Mouse (Mus musculus) hematopoietic stem cell, adult 5-6 weeks (primary cell): ENCODE measurements around the gene Zfp976. TPM values are rescaled to one million over a fixed set of nuclear protein-coding genes. Genes with fewer than 3 reads are reported as not detected.
"Not testable (repeated sequence)": the region's sequence is repeated elsewhere in the genome, so short reads cannot be mapped to it uniquely, and the experiment has no call there.

Source experiments
- ATAC-seq, 2 experiments: fragments of 125-278 bp in 1 of 2; replicated peaks in 1 of 2; 2 replicates each; pipeline ENCODE4 v1.8.0; 2016 to 2017; ENCODE audit warnings: inconsistent platforms in 2 of 2, mild to moderate bottlenecking in 2 of 2, moderate number of reproducible peaks in 2 of 2, low read depth in 1 of 2, moderate TSS enrichment in 1 of 2; ENCODE audit not compliant: low FRiP score in 2 of 2, poor library complexity in 2 of 2, severe bottlenecking in 2 of 2, insufficient read depth in 1 of 2, low TSS enrichment in 1 of 2
- total RNA-seq: library from RNA; stranded (forward); fragments of 172-1452, 232-1000 nt; gene quantifications from 2 replicates; pipeline ENCODE4 v1.2.3, GENCODE M21; 2017

Zfp976 gene
- 11.6 and 13.9 TPM in 2 replicates for total RNA-seq

- ATAC-seq: peak; percentile 99 to 100
Measured at GRCm38 (mm10) chr7:42642152-42643115, at the start of gene Zfp976. Gene Zfp976 (minus strand): TSS chr7:42642588.

- ATAC-seq: not testable (repeated sequence)
Measured at GRCm38 (mm10) chr7:42680081-42680480, 37.7 kb upstream of the Zfp976 start.

GRCm38 (mm10) chr7:42679646-42680045 lies 37.3 kb upstream of the Zfp976 start:
- not testable (repeated sequence) for ATAC-seq

GRCm38 (mm10) chr7:42660140-42660539 lies 17.8 kb upstream of the Zfp976 start:
- ATAC-seq: not testable (repeated sequence)

GRCm38 (mm10) chr7:42655211-42655610 lies 12.8 kb upstream of the Zfp976 start:
- ATAC-seq: not testable (repeated sequence)

GRCm38 (mm10) chr7:42643120-42643620 lies 782 bp upstream of the Zfp976 start:
- not testable (repeated sequence) for ATAC-seq

GRCm38 (mm10) chr7:42631031-42631430 lies 11.4 kb downstream of the Zfp976 start:
- not testable (repeated sequence) for ATAC-seq

- not testable (repeated sequence) for ATAC-seq
Measured at GRCm38 (mm10) chr7:42595666-42596065, 46.7 kb downstream of the Zfp976 start.

GRCm38 (mm10) chr7:42592413-42592812 lies 50.0 kb downstream of the Zfp976 start, which contains the start of gene Zfp977:
Gene Zfp977 (minus strand): TSS chr7:42592547.
- not testable (repeated sequence) for ATAC-seq

GRCm38 (mm10) chr7:42591311-42591710 lies 51.1 kb downstream of the Zfp976 start:
- ATAC-seq: not testable (repeated sequence)

- ATAC-seq: no peak
Measured at GRCm38 (mm10) chr7:42578488-42578887, 63.9 kb downstream of the Zfp976 start, which contains the start of gene Gm21028. Gene Gm21028 (minus strand): TSS chr7:42578588.

Other genes with a start within 250 kb of the Zfp976 start
- gene 4933421I07Rik, start 194.5 kb downstream of the Zfp976 start, total RNA-seq: not detected in 2 replicates
- 58.7 and 67.5 TPM in 2 replicates for gene Zfp141, start 136.8 kb downstream of the Zfp976 start, total RNA-seq
- not detected in 2 replicates for gene Gm21028, start 64.0 kb downstream of the Zfp976 start, total RNA-seq
- 0.50 and 1.2 TPM in 2 replicates for gene Zfp977, start 50.0 kb downstream of the Zfp976 start, total RNA-seq
- 11.4 and 14.6 TPM in 2 replicates for gene Zfp975, start 50.2 kb upstream of the Zfp976 start, total RNA-seq
- not detected in 2 replicates for gene Gm17067, start 84.4 kb upstream of the Zfp976 start, total RNA-seq
- gene Vmn2r62, start 150.9 kb upstream of the Zfp976 start, total RNA-seq: not detected in 2 replicates
- gene Gm2381, start 224.6 kb upstream of the Zfp976 start, total RNA-seq: not detected in 2 replicates